Mouse (Mus musculus): ENCODE measurements at regions not wholly inside any gene's neighbourhood (a gene's known extent, or its start where the extent isn't known, plus 50 kb on each side); places are given as distances from the start of the nearest gene placed in this dataset.

GRCm38 (mm10) chr13:99121096-99121495 is 63.5 kb upstream of the Zfp366 start:
- Histone ChIP-seq H3K9ac (no peak overlapping the region), H3K4me3 (replicated peaks; ENCODE audit: low read length) (no peak overlapping the region), H3K36me3 (replicated peaks; ENCODE audit: control insufficient read depth, insufficient read depth) (no peaks in the 10 kb centered on the region), H3K4me2 (replicated peaks) (no peak overlapping the region), H3K9me3 (ENCODE audit: control insufficient read depth, low read length) (no peaks in the 10 kb centered on the region), H3K27me3 (ENCODE audit: control insufficient read depth, insufficient read depth, low read length) (no peaks in the 10 kb centered on the region), H3K4me1 (replicated peaks; ENCODE audit: control insufficient read depth, insufficient read depth, low read length) (no peaks in the 10 kb centered on the region), H3K27ac (no peak overlapping the region)
- no peak for DNase-seq (ENCODE audit: low spot score)
- no peak for ATAC-seq (ENCODE audit: low FRiP score)
- WGBS, result 92% methylated on average over 4 of the region's 4 CpGs

GRCm38 (mm10) chr13:99119941-99120340 is 64.7 kb upstream of the Zfp366 start:
- no peaks in the 10 kb centered on the region for H3K27me3 ChIP-seq (ENCODE audit: control insufficient read depth, insufficient read depth, low read length)
- DNase-seq (ENCODE audit: low spot score) (no peak), ATAC-seq (ENCODE audit: low FRiP score) (no peak)
- no peaks in the 10 kb centered on the region for H3K4me1 ChIP-seq (replicated peaks; ENCODE audit: control insufficient read depth, insufficient read depth, low read length)
- no peak overlapping the region for H3K27ac ChIP-seq
- H3K36me3 ChIP-seq (replicated peaks; ENCODE audit: control insufficient read depth, insufficient read depth), result no peaks in the 10 kb centered on the region
- H3K9ac ChIP-seq, result no peak overlapping the region
- no peak overlapping the region for H3K4me2 ChIP-seq (replicated peaks)
- H3K9me3 ChIP-seq (ENCODE audit: control insufficient read depth, low read length), result no peaks in the 10 kb centered on the region
- 97% methylated on average over 3 of the region's 3 CpGs for WGBS
- no peak overlapping the region for H3K4me3 ChIP-seq (replicated peaks; ENCODE audit: low read length)

DNA sequence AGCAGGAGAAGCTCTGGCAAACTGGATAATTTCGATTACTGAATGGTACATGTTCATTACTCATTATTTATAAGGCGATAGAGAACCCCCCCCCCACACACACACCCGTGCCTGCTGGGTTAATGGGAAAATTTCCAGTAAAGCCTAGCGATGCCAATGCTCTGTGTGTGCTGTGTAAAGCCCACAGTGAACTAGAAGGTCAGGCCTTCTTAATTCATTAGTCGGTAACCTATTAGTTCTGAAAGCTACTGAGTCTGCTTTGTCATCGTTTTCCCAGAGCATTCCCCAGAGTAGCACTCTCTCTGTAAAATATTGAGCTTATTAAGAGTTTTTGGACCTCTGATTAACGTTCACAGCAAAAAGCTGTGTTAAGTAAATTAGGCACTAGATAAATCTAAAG is 65.7 kb upstream of the Zfp366 start:
- no peak overlapping the region for H3K4me3 ChIP-seq (replicated peaks; ENCODE audit: low read length)
- DNase-seq (ENCODE audit: low spot score) (no peak), ATAC-seq (ENCODE audit: low FRiP score) (peak; percentile 37; the same call in 1 of the 2 replicates)
- no peaks in the 10 kb centered on the region for H3K9me3 ChIP-seq (ENCODE audit: control insufficient read depth, low read length)
- 42% methylated on average over 7 of the region's 7 CpGs for WGBS
- no peak overlapping the region for H3K27ac ChIP-seq
- no peaks in the 10 kb centered on the region for H3K4me1 ChIP-seq (replicated peaks; ENCODE audit: control insufficient read depth, insufficient read depth, low read length)
- H3K4me2 ChIP-seq (replicated peaks), result no peak overlapping the region
- no peaks in the 10 kb centered on the region for H3K36me3 ChIP-seq (replicated peaks; ENCODE audit: control insufficient read depth, insufficient read depth)
- H3K27me3 ChIP-seq (ENCODE audit: control insufficient read depth, insufficient read depth, low read length), result no peaks in the 10 kb centered on the region
- no peak overlapping the region for H3K9ac ChIP-seq

DNA sequence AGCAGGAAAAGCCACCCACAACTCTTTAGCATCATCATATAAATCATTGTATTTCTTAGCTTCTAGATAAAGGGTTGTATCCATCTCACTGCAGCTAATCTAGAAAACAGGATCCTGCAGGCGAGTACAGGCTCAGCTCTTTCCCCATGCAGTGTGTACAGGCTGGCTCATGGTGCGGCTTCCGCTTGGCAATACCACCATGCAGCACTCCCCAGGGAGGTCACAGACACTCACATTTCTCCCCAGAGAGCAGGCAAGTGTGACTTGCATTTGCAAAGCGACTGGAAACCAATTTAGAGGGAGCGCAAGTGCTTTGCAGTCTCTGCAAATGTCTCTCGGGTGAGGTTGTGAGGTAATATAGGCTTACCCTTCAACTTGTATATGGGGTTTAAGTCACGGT is 69.1 kb upstream of the Zfp366 start:
- H3K9me3 ChIP-seq (ENCODE audit: control insufficient read depth, low read length), result no peaks in the 10 kb centered on the region
- ATAC-seq (ENCODE audit: low FRiP score) (no peak), DNase-seq (ENCODE audit: low spot score) (no peak)
- H3K36me3 ChIP-seq (replicated peaks; ENCODE audit: control insufficient read depth, insufficient read depth), result no peaks in the 10 kb centered on the region
- no peak overlapping the region for H3K4me3 ChIP-seq (replicated peaks; ENCODE audit: low read length)
- H3K27me3 ChIP-seq (ENCODE audit: control insufficient read depth, insufficient read depth, low read length), result no peaks in the 10 kb centered on the region
- no peak overlapping the region for H3K4me2 ChIP-seq (replicated peaks)
- no peak overlapping the region for H3K9ac ChIP-seq
- no peaks in the 10 kb centered on the region for H3K4me1 ChIP-seq (replicated peaks; ENCODE audit: control insufficient read depth, insufficient read depth, low read length)
- no peak overlapping the region for H3K27ac ChIP-seq
- WGBS, result 84% methylated on average over 7 of the region's 7 CpGs

- ATAC-seq (ENCODE audit: low FRiP score), result no peak
- no peak overlapping the region for H3K4me2 ChIP-seq (replicated peaks)
- H3K4me1 ChIP-seq (replicated peaks; ENCODE audit: control insufficient read depth, insufficient read depth, low read length), result no peaks in the 10 kb centered on the region
- 79% methylated on average over 3 of the region's 3 CpGs for WGBS
- H3K36me3 ChIP-seq (replicated peaks; ENCODE audit: control insufficient read depth, insufficient read depth), result no peaks in the 10 kb centered on the region
- no peak overlapping the region for H3K4me3 ChIP-seq (replicated peaks; ENCODE audit: low read length)
- H3K27me3 ChIP-seq (ENCODE audit: control insufficient read depth, insufficient read depth, low read length), result no peaks in the 10 kb centered on the region
- DNase-seq (ENCODE audit: low spot score), result no peak
- no peak overlapping the region for H3K9ac ChIP-seq
- no peaks in the 10 kb centered on the region for H3K9me3 ChIP-seq (ENCODE audit: control insufficient read depth, low read length)
- H3K27ac ChIP-seq, result no peak overlapping the region
These were observed 70.1 kb upstream of the Zfp366 start for GRCm38 (mm10) chr13:99114565-99114964.

- Histone ChIP-seq H3K4me3 (replicated peaks; ENCODE audit: low read length) (no peak overlapping the region), H3K9me3 (ENCODE audit: control insufficient read depth, low read length) (no peaks in the 10 kb centered on the region), H3K36me3 (replicated peaks; ENCODE audit: control insufficient read depth, insufficient read depth) (no peaks in the 10 kb centered on the region), H3K4me1 (replicated peaks; ENCODE audit: control insufficient read depth, insufficient read depth, low read length) (no peaks in the 10 kb centered on the region), H3K9ac (no peak overlapping the region), H3K4me2 (replicated peaks) (no peak overlapping the region), H3K27me3 (ENCODE audit: control insufficient read depth, insufficient read depth, low read length) (no peaks in the 10 kb centered on the region), H3K27ac (no peak overlapping the region)
- WGBS, result 90% methylated on average over 1 of the region's 1 CpGs
- ATAC-seq (ENCODE audit: low FRiP score) (no peak), DNase-seq (ENCODE audit: low spot score) (no peak)
These were observed 72.8 kb upstream of the Zfp366 start for GRCm38 (mm10) chr13:99111736-99112386.

DNA sequence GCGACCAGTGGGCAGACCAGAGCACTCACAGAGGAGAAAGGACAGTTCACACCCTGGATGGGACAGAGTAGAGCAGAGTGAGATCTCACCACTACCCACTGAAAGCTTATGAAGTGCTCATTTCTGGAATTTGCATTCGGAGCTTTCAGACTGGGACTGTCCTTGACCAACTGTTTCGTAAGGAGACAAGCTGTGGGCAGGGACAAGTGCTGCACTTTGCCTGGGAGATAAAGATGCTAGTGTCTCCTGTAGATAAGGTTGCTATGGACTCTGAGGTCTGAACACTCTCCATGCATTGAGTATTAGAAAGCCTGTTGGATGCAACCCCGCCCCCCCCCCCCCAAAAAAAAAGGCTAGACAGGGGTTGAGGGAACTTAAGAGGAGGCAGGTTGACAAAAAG is 76.6 kb upstream of the Zfp366 start:
- Histone ChIP-seq H3K9ac (no peak overlapping the region), H3K4me3 (replicated peaks; ENCODE audit: low read length) (no peak overlapping the region), H3K27ac (no peak overlapping the region), H3K27me3 (ENCODE audit: control insufficient read depth, insufficient read depth, low read length) (no peaks in the 10 kb centered on the region), H3K36me3 (replicated peaks; ENCODE audit: control insufficient read depth, insufficient read depth) (no peaks in the 10 kb centered on the region), H3K4me2 (replicated peaks) (no peak overlapping the region), H3K9me3 (ENCODE audit: control insufficient read depth, low read length) (no peaks in the 10 kb centered on the region), H3K4me1 (replicated peaks; ENCODE audit: control insufficient read depth, insufficient read depth, low read length) (no peaks in the 10 kb centered on the region)
- WGBS, result 85% methylated on average over 4 of the region's 4 CpGs
- ATAC-seq (ENCODE audit: low FRiP score) (no peak), DNase-seq (ENCODE audit: low spot score) (no peak)

GRCm38 (mm10) chr13:99102089-99102681 is 82.4 kb upstream of the Zfp366 start:
- WGBS, result 83% methylated on average over 9 of the region's 9 CpGs
- Histone ChIP-seq H3K27ac (no peak overlapping the region), H3K27me3 (ENCODE audit: control insufficient read depth, insufficient read depth, low read length) (no peaks in the 10 kb centered on the region), H3K4me2 (replicated peaks) (no peak overlapping the region), H3K9me3 (ENCODE audit: control insufficient read depth, low read length) (no peaks in the 10 kb centered on the region), H3K4me3 (replicated peaks; ENCODE audit: low read length) (no peak overlapping the region), H3K36me3 (replicated peaks; ENCODE audit: control insufficient read depth, insufficient read depth) (no peaks in the 10 kb centered on the region), H3K9ac (no peak overlapping the region), H3K4me1 (replicated peaks; ENCODE audit: control insufficient read depth, insufficient read depth, low read length) (peaks cover 16% of the 10 kb centered on the region)
- ATAC-seq (ENCODE audit: low FRiP score) (no peak), DNase-seq (ENCODE audit: low spot score) (no peak)

DNA sequence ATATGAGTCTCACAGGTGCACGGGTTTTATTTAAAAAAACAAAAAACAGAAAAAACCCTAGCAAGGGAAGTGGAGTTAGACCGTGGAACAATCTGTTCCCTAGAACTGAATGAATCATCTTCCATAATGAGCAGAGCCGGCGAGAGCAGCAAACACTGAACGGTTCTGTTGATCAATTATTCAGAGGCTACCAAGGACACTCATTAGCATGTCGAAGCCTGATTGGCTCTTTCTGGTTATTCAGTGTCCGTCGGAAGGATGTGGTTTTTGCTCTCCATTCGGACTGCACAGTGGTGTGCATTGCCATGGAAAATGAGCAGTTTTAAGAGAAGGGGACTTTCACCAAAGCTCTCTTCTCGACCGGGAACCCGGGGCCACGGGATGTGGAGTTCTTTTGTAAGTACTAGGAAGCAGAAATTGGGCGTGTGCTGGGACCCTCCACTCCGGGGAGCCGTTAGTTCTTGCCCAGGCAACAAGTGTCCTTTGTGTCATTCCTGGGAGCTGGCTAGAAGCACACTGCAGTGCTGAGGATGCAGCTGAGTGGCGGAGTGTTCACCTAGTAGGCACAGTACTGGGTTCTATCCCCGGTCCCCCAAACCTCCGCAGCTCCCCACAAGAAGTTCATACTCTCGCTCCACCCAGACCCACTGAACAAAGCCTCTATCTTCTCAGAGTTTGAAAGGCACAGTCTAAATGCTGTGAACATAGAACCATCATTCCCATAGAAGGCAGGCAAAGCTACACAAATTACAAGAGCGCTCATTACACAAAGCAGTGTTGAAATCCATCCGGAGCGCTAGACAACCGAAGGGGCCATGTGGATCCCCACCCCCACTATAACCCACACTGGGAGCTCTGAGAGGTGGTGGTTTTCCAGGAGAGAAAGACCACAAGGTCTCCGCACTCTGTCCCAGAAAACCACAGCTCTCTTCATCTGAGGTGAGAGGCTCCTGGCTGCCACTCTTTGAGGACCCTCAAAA is 83.9 kb upstream of the Zfp366 start:
- no peaks in the 10 kb centered on the region for H3K36me3 ChIP-seq (replicated peaks; ENCODE audit: control insufficient read depth, insufficient read depth)
- peaks cover 16% of the 10 kb centered on the region for H3K4me1 ChIP-seq (replicated peaks; ENCODE audit: control insufficient read depth, insufficient read depth, low read length)
- DNase-seq (ENCODE audit: low spot score), result peak; percentile 57
- no peak overlapping the region for H3K4me3 ChIP-seq (replicated peaks; ENCODE audit: low read length)
- H3K27ac ChIP-seq, result peak overlapping the region; percentile 74
- peak overlapping the region; percentile 42 for H3K4me2 ChIP-seq (replicated peaks)
- 30% methylated on average over 25 of the region's 25 CpGs for WGBS
- ATAC-seq (ENCODE audit: low FRiP score), result peak; percentile 88
- H3K27me3 ChIP-seq (ENCODE audit: control insufficient read depth, insufficient read depth, low read length), result no peaks in the 10 kb centered on the region
- H3K9ac ChIP-seq, result 0 out of 2 replicates have a peak overlapping the region, but pooled peaks have one; percentile 1
- H3K9me3 ChIP-seq (ENCODE audit: control insufficient read depth, low read length), result no peaks in the 10 kb centered on the region
